Mouse (Mus musculus): Measurements from ENCODE around the gene Ptrhd1. TPM values are rescaled to one million over a fixed set of nuclear protein-coding genes. Genes with fewer than 3 reads are reported as not detected.

Ptrhd1 gene
- total RNA-seq (2014; fragmentation: Nextera tagmentation) (0.97 and 2.3 TPM in 2 replicates), total RNA-seq (2017) (3.7 and 5.9 TPM in 2 replicates), polyA plus RNA-seq (2012) (1.8 and 2.1 TPM in 2 replicates)

GRCm38 (mm10) chr12:4233572-4234508, at the start of gene Ptrhd1, which contains the start of gene Cenpo:
Gene Ptrhd1 (plus strand): TSS chr12:4234027.
Gene Cenpo (minus strand): TSS chr12:4234294.
- Histone ChIP-seq H3K9me3 (replicated peaks) (no peaks in the 10 kb centered on the region), H3K27me3 (ENCODE audit: insufficient read depth, low read length) (no peaks in the 10 kb centered on the region), H3K36me3 (replicated peaks) (peaks cover 54% of the 10 kb centered on the region), H3K4me3 (ENCODE audit: low read depth, low read length) (peak within 1 kb of the TSS; percentile 90), H3K4me1 (ENCODE audit: insufficient read depth, low read depth, low read length) (peaks cover 30% of the 10 kb centered on the region)
- ATAC-seq (ENCODE audit: extremely low read depth, insufficient number of reproducible peaks, low FRiP score, poor library complexity, severe bottlenecking) (peak; percentile 90), DNase-seq (ENCODE audit: low spot score) (peak; percentile 84)
- no peak for TF ChIP-seq TAL1 (conservative IDR thresholded peaks at IDR 0.05; ENCODE audit: low read depth, low read length)
- TF ChIP-seq GATA1 (IDR thresholded peaks at IDR 0.05; ENCODE audit: borderline replicate concordance, low read length) = no peak
- no peak for TF ChIP-seq POLR2AphosphoS5 (IDR thresholded peaks at IDR 0.05; ENCODE audit: insufficient replicate concordance, low read depth, low read length)
- TF ChIP-seq GATA2 (IDR thresholded peaks at IDR 0.05; ENCODE audit: borderline replicate concordance, low read depth, low read length) = no peak
- no peak for TF ChIP-seq CTCF (IDR thresholded peaks at IDR 0.05; ENCODE audit: low read depth, low read length)

DNA sequence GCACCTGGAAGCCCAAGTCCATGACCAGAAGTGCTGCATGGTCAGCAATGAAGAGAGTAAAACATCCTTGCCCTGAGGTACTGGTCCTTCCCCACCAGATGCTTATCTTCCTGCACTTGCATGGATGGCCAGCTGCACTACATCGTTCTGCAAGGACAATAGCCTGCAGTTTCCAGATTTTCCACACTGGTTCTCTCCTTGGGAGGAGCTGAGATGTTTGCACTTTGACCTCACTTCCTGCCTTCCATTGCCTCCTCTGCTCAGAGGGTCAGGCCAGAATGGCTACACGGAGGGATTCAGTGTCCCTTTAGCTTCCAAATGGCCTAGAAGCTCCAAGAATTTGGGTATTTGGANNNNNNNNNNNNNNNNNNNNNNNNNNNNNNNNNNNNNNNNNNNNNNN, 49.2 kb upstream of the Ptrhd1 start:
- H3K36me3 ChIP-seq (replicated peaks) = no peaks in the 10 kb centered on the region
- DNase-seq (ENCODE audit: low spot score) (no peak), ATAC-seq (ENCODE audit: extremely low read depth, insufficient number of reproducible peaks, low FRiP score, poor library complexity, severe bottlenecking) (no peak)
- TF ChIP-seq GATA1 (IDR thresholded peaks at IDR 0.05; ENCODE audit: borderline replicate concordance, low read length) (no peak), POLR2AphosphoS5 (IDR thresholded peaks at IDR 0.05; ENCODE audit: insufficient replicate concordance, low read depth, low read length) (no peak), TAL1 (conservative IDR thresholded peaks at IDR 0.05; ENCODE audit: low read depth, low read length) (no peak), CTCF (IDR thresholded peaks at IDR 0.05; ENCODE audit: low read depth, low read length) (no peak), GATA2 (IDR thresholded peaks at IDR 0.05; ENCODE audit: borderline replicate concordance, low read depth, low read length) (no peak)
- no peaks in the 10 kb centered on the region for H3K9me3 ChIP-seq (replicated peaks)
- H3K4me3 ChIP-seq (ENCODE audit: low read depth, low read length) = no peak overlapping the region
- no peaks in the 10 kb centered on the region for H3K27me3 ChIP-seq (ENCODE audit: insufficient read depth, low read length)
- H3K4me1 ChIP-seq (ENCODE audit: insufficient read depth, low read depth, low read length) = peaks cover 10% of the 10 kb centered on the region

DNA sequence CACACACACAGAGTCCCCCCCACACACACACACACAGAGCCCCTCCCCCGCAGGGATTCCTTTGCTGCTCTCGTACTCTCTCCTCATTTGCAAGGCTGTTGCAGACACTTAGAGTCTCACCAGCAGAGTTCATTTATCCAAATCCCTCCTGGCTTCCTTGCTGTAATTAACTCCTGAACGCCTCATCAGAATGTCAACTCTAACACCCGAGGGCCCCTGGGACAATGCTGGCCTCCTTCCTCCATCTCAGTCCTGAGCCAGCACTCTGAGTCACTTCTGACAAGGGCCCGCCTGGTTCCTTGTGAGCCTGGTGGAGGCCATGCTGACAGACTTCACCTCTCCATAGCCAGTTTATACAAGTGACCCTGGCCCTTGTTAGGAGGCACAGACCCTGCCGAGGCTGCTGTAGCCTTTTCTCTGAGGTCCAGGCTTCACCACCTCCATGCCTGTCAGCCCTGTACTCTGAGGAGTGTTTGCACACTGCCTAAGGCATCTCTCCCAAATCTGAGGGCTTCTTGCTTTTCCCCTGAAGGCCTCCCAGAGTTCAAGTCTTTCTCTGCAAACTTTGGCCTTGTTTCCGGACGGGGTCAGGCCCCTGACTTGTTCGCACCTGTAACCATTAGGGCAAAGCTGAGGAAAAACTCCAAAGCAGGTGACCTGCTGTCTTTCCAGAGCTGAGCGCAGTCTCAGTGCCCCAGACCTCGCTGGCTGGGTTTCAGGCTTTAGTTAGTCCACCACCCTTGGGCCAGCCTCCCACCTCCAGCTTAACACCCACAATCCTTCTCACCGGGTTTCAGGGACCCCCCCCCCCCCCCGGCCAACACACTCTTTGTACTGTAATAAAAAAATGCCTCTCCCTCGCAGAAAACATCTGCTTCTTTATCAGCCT, 45.4 kb upstream of the Ptrhd1 start:
- DNase-seq (ENCODE audit: low spot score) = no peak
- no peak for ATAC-seq (ENCODE audit: extremely low read depth, insufficient number of reproducible peaks, low FRiP score, poor library complexity, severe bottlenecking)
- TF ChIP-seq CTCF (IDR thresholded peaks at IDR 0.05; ENCODE audit: low read depth, low read length) = no peak
- TF ChIP-seq TAL1 (conservative IDR thresholded peaks at IDR 0.05; ENCODE audit: low read depth, low read length) = no peak
- TF ChIP-seq POLR2AphosphoS5 (IDR thresholded peaks at IDR 0.05; ENCODE audit: insufficient replicate concordance, low read depth, low read length) = no peak
- no peak for TF ChIP-seq GATA2 (IDR thresholded peaks at IDR 0.05; ENCODE audit: borderline replicate concordance, low read depth, low read length)
- TF ChIP-seq GATA1 (IDR thresholded peaks at IDR 0.05; ENCODE audit: borderline replicate concordance, low read length) = no peak

GRCm38 (mm10) chr12:4189060-4189447, 44.8 kb upstream of the Ptrhd1 start:
- no peak for DNase-seq (ENCODE audit: low spot score)

More for the DNA sequence above, 45.4 kb upstream of the Ptrhd1 start:
- H3K36me3 ChIP-seq (replicated peaks) = no peaks in the 10 kb centered on the region
- no peaks in the 10 kb centered on the region; the same call in 1 of the 2 replicates for H3K27me3 ChIP-seq (ENCODE audit: insufficient read depth, low read length)
- peaks cover 4% of the 10 kb centered on the region; the same call in 1 of the 2 replicates for H3K4me1 ChIP-seq (ENCODE audit: insufficient read depth, low read depth, low read length)
- H3K9me3 ChIP-seq (replicated peaks) = no peaks in the 10 kb centered on the region
- H3K4me3 ChIP-seq (ENCODE audit: low read depth, low read length) = no peak overlapping the region

DNA sequence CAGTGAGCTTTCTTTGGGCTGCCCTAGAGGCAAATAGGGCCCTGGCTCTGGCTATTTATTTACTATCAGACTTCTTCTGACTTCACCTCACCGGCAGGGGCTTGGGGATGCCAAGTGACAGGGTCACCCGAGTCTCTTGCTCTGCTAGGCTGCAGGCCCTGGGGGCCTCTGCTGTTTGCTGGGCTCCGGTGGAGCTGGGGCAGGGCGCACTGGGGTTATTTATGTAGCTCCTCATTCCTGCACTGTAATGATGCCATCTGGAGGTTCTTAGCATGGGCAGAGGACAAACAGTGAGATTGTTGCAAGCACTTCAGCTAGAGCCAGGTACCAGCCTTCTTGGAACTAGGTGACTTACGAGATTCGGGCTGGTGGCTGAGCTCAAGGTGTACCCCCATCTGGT, 41.3 kb upstream of the Ptrhd1 start:
- no peak overlapping the region for H3K4me3 ChIP-seq (ENCODE audit: low read depth, low read length)
- no peak for ATAC-seq (ENCODE audit: extremely low read depth, insufficient number of reproducible peaks, low FRiP score, poor library complexity, severe bottlenecking)
- DNase-seq (ENCODE audit: low spot score) = no peak
- H3K36me3 ChIP-seq (replicated peaks) = no peaks in the 10 kb centered on the region
- peaks cover 3% of the 10 kb centered on the region; the same call in 1 of the 2 replicates for H3K27me3 ChIP-seq (ENCODE audit: insufficient read depth, low read length)
- H3K9me3 ChIP-seq (replicated peaks) = no peaks in the 10 kb centered on the region
- no peak for TF ChIP-seq TAL1 (conservative IDR thresholded peaks at IDR 0.05; ENCODE audit: low read depth, low read length)
- TF ChIP-seq CTCF (IDR thresholded peaks at IDR 0.05; ENCODE audit: low read depth, low read length) = no peak
- no peak for TF ChIP-seq POLR2AphosphoS5 (IDR thresholded peaks at IDR 0.05; ENCODE audit: insufficient replicate concordance, low read depth, low read length)
- no peak for TF ChIP-seq GATA2 (IDR thresholded peaks at IDR 0.05; ENCODE audit: borderline replicate concordance, low read depth, low read length)
- no peak for TF ChIP-seq GATA1 (IDR thresholded peaks at IDR 0.05; ENCODE audit: borderline replicate concordance, low read length)
- peaks cover 4% of the 10 kb centered on the region; the same call in 1 of the 2 replicates for H3K4me1 ChIP-seq (ENCODE audit: insufficient read depth, low read depth, low read length)

More at GRCm38 (mm10) chr12:4189060-4189447, 44.8 kb upstream of the Ptrhd1 start:
- Histone ChIP-seq H3K9me3 (replicated peaks) (no peaks in the 10 kb centered on the region), H3K4me1 (ENCODE audit: insufficient read depth, low read depth, low read length) (peaks cover 4% of the 10 kb centered on the region; the same call in 1 of the 2 replicates), H3K4me3 (ENCODE audit: low read depth, low read length) (no peak overlapping the region), H3K27me3 (ENCODE audit: insufficient read depth, low read length) (no peaks in the 10 kb centered on the region; the same call in 1 of the 2 replicates), H3K36me3 (replicated peaks) (no peaks in the 10 kb centered on the region)
- TF ChIP-seq TAL1 (conservative IDR thresholded peaks at IDR 0.05; ENCODE audit: low read depth, low read length) (no peak), CTCF (IDR thresholded peaks at IDR 0.05; ENCODE audit: low read depth, low read length) (0 out of 2 replicates have a peak, but pooled peaks have one; percentile 6)
- ATAC-seq (ENCODE audit: extremely low read depth, insufficient number of reproducible peaks, low FRiP score, poor library complexity, severe bottlenecking) = no peak

Data from G1E (cell line).